Mouse (Mus musculus) cerebellum, adult (tissue): ENCODE measurements around the gene Lzts2.

Experiments
- ATAC-seq: cut with Nextera tagmentation; 2 replicates; pipeline ENCODE4 v1.9.2; 2017; ENCODE audit warnings: mild to moderate bottlenecking, moderate library complexity, mixed read lengths; ENCODE audit not compliant: insufficient number of reproducible peaks, low FRiP score, low TSS enrichment

Gene Lzts2

GRCm38 (mm10) chr19:45047935-45048643 lies 33.9 kb downstream of the Lzts2 start:
- peak; percentile 6; the same call in 1 of the 2 replicates for ATAC-seq

- ATAC-seq = no peak
Measured at GRCm38 (mm10) chr19:45048644-45049365, 34.6 kb downstream of the Lzts2 start.

GRCm38 (mm10) chr19:45049523-45049922 lies 35.3 kb downstream of the Lzts2 start:
- no peak for ATAC-seq

- no peak for ATAC-seq
Measured at GRCm38 (mm10) chr19:45053451-45053850, 39.2 kb downstream of the Lzts2 start.

- ATAC-seq = no peak
Measured at GRCm38 (mm10) chr19:45054892-45055690, 40.9 kb downstream of the Lzts2 start.

GRCm38 (mm10) chr19:45056364-45056763 lies 42.1 kb downstream of the Lzts2 start:
- ATAC-seq = 0 out of 2 replicates have a peak, but pooled peaks have one; percentile 27

- no peak for ATAC-seq
Measured at GRCm38 (mm10) chr19:45056908-45057698, 42.9 kb downstream of the Lzts2 start.

GRCm38 (mm10) chr19:45057724-45058112 lies 43.5 kb downstream of the Lzts2 start:
- no peak for ATAC-seq

GRCm38 (mm10) chr19:45058113-45058839 lies 44.1 kb downstream of the Lzts2 start:
- ATAC-seq = peak; percentile 85

- ATAC-seq = no peak
Measured at GRCm38 (mm10) chr19:45058841-45059240, 44.6 kb downstream of the Lzts2 start.

- peak; percentile 58; the same call in 1 of the 2 replicates for ATAC-seq
Measured at GRCm38 (mm10) chr19:45063565-45064292, 49.5 kb downstream of the Lzts2 start.

- ATAC-seq = no peak
Measured at GRCm38 (mm10) chr19:45065226-45065625, 51.0 kb downstream of the Lzts2 start.

GRCm38 (mm10) chr19:45067170-45067569 lies 53.0 kb downstream of the Lzts2 start:
- no peak for ATAC-seq

- ATAC-seq = no peak
Measured at GRCm38 (mm10) chr19:45067758-45068510, 53.7 kb downstream of the Lzts2 start.

- ATAC-seq = no peak
Measured at GRCm38 (mm10) chr19:45073871-45074542, 59.8 kb downstream of the Lzts2 start.

GRCm38 (mm10) chr19:45074580-45075322 lies 60.5 kb downstream of the Lzts2 start, which contains the start of gene Kazald1:
Kazald1 (plus strand) TSS chr19:45075241.
- ATAC-seq = peak; percentile 68
